Mouse (Mus musculus) limb, embryonic 12.5 days (tissue): ENCODE measurements at regions not wholly inside any gene's neighbourhood (a gene's known extent, or its start where the extent isn't known, plus 50 kb on each side); places are given as distances from the start of the nearest gene placed in this dataset.
A peak's percentile ranks its signal among the peaks of the same experiment; 100 is the strongest.

Experiments used
- ATAC-seq: fragments of 200-750 bp; cut with Nextera tagmentation; 2 replicates; pipeline ENCODE4 v1.8.0; 2017; ENCODE audit warnings: low read depth, moderate TSS enrichment; ENCODE audit not compliant: insufficient number of reproducible peaks, insufficient read depth, low FRiP score, low TSS enrichment
- H3K27ac ChIP-seq: fragments of 300-500 bp; sonication (generic); 2 replicates; pipeline ENCODE4 v1.5.1; 2016; ENCODE audit warnings: mild to moderate bottlenecking, moderate library complexity
- H3K27me3 ChIP-seq: fragments of 300-500 bp; sonication (generic); 2 replicates; pipeline ENCODE4 v1.6.1; 2016; ENCODE audit warnings: mild to moderate bottlenecking, moderate library complexity
- H3K36me3 ChIP-seq: fragments of 300-500 bp; sonication (generic); 2 replicates; pipeline ENCODE4 v1.6.1; 2016; ENCODE audit warnings: mild to moderate bottlenecking, moderate library complexity
- H3K4me1 ChIP-seq: fragments of 300-500 bp; sonication (generic); replicated peaks from 2 replicates; pipeline ENCODE4 v1.6.1; 2016
- H3K4me2 ChIP-seq: fragments of 300-500 bp; sonication (generic); 2 replicates; pipeline ENCODE4 v1.6.1; 2016; ENCODE audit warnings: mild to moderate bottlenecking, moderate library complexity
- H3K4me3 ChIP-seq: fragments of 300-500 bp; sonication (generic); replicated peaks from 2 replicates; pipeline ENCODE4 v1.5.1; 2016; ENCODE audit warnings: mild to moderate bottlenecking
- H3K9ac ChIP-seq: fragments of 300-500 bp; sonication (generic); replicated peaks from 2 replicates; pipeline ENCODE4 v1.6.1; 2016; ENCODE audit warnings: mild to moderate bottlenecking, moderate library complexity
- H3K9me3 ChIP-seq: fragments of 300-500 bp; sonication (generic); 2 replicates; pipeline ENCODE4 v1.6.1; 2016; ENCODE audit warnings: mild to moderate bottlenecking, moderate library complexity
- WGBS: fragments of 180-500 bp; shearing (Covaris S2); methylation state at CpG from one replicate; pipeline ENCODE4 v1.1.7; 2016; 5-methylcytosine and 5-hydroxymethylcytosine counted together

DNA sequence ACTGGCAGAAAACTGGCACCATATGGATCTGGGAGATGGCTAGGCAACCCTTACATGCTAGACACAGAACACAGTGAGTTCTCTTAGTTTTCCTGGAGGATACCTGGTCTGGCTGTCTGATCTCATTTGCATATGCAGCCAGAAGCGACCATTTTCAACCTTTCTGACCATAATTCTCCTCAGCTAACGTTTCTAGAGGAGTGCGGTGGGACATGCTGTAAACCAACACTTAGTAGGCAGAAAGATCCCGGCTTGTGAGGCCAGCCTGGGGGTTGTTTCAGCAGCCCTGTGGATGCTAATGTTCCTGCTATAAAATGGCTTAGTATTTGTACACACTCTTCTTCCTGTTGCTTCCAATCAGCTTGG, 168.6 kb upstream of the Olig3 start:
- WGBS = 26% methylated on average over 4 of the region's 4 CpGs
- Histone ChIP-seq H3K27ac (no peak overlapping the region), H3K4me3 (no peak overlapping the region), H3K36me3 (no peaks in the 10 kb centered on the region), H3K4me2 (peak overlapping the region; percentile 52), H3K9me3 (no peaks in the 10 kb centered on the region), H3K4me1 (peaks cover 3% of the 10 kb centered on the region; the same call in 1 of the 2 replicates), H3K9ac (no peak overlapping the region), H3K27me3 (peaks cover 15% of the 10 kb centered on the region)
- no peak for ATAC-seq

DNA sequence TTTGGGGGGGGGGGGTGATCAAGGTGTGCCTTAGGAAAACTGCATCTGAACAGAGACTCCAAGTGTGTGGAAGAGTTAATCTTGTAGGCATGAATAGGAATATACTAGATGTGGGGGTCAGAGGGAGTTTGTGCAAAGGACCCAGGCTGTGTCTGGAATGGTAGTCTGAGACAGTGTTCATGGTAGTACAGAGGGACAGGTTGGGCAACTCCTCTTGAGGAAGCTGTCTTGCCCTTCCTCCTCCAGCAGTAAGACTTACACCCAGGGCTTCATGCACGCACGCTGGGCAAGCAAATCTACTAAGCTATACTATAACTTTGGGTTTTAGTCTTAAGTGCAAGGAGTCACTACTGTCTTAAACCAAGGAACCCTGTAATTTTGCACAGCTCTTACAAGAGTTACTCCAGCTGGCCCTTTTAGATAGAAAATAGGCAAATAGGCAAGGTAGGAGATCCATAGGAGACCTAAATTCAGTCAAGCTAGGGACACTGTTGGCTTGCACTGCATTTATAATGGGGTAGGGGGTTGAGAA, 169.2 kb upstream of the Olig3 start:
- 93% methylated on average over 2 of the region's 2 CpGs for WGBS
- peaks cover 15% of the 10 kb centered on the region for H3K27me3 ChIP-seq
- H3K4me3 ChIP-seq = no peak overlapping the region
- no peak for ATAC-seq
- peaks cover 3% of the 10 kb centered on the region; the same call in 1 of the 2 replicates for H3K4me1 ChIP-seq
- H3K36me3 ChIP-seq = no peaks in the 10 kb centered on the region
- no peaks in the 10 kb centered on the region for H3K9me3 ChIP-seq
- no peak overlapping the region for H3K4me2 ChIP-seq
- H3K27ac ChIP-seq = no peak overlapping the region
- no peak overlapping the region for H3K9ac ChIP-seq

DNA sequence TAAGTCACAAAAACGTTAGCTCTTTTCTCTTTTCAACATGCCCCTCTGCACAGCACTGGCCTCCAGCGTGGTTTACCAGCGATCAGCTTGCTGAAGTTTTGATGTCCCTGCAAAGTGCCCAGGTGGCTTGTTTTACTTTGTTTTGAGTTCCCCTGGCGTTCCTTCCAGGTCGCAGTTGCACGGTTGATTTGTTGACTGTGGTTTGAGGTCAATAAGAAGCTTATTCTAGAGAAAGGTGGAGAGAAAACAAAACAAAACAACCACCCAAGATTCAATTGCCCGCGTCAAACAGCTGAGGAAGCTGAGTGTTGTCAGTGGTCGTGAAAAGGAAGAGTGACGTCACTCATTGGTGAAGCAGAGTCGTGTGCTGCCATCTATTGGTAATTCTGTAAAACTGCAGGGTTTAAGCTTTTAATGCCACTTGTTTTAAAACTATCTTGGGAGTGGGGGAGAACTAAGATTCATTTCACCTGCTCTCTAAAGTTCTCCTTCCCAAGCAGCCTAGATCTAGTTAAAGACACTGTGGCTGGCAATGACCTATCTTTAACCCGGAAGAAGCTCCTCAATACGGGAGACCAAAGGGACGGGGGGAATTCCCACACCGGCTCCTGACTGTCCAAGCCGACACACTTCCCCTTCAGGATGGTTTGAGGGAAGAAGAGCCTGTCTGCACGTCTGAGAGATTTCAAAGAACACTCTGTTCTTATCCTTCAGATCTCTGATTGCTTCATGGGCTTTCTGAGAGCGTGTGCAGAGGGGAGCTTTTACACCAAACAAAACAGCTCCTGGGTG, 170.3 kb upstream of the Olig3 start:
- peak overlapping the region; percentile 38 for H3K4me3 ChIP-seq
- peak overlapping the region; percentile 57 for H3K4me2 ChIP-seq
- peaks cover 3% of the 10 kb centered on the region; the same call in 1 of the 2 replicates for H3K4me1 ChIP-seq
- no peaks in the 10 kb centered on the region for H3K36me3 ChIP-seq
- no peak overlapping the region for H3K27ac ChIP-seq
- H3K9me3 ChIP-seq = no peaks in the 10 kb centered on the region
- peaks cover 15% of the 10 kb centered on the region for H3K27me3 ChIP-seq
- H3K9ac ChIP-seq = no peak overlapping the region; the same call in 1 of the 2 replicates
- WGBS = 12% methylated on average over 18 of the region's 18 CpGs
- ATAC-seq = no peak; the same call in 1 of the 2 replicates

DNA sequence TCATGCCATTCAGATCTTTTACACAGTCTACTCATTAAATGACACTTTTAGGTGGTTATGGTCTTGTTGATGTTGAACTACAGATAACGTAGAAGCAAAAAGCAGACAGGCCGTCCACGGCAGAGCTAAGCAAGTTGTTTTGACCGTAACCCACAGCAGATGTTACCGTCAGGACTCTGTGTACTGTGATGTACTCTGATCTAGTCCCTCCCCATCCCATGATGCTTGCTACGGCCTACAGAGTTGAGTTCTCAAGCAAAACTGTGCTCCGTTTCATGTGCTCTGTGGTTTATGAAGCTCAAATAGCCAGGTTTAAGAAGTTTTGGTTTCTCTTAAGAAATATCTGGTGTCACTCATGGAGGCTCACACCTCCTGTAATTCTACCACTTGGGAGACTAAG, 169.4 kb upstream of the Tnfaip3 start:
- H3K4me2 ChIP-seq = no peak overlapping the region
- no peak for ATAC-seq
- no peak overlapping the region for H3K4me3 ChIP-seq
- H3K36me3 ChIP-seq = no peaks in the 10 kb centered on the region
- peaks cover 15% of the 10 kb centered on the region for H3K27me3 ChIP-seq
- peaks cover 3% of the 10 kb centered on the region; the same call in 1 of the 2 replicates for H3K4me1 ChIP-seq
- no peaks in the 10 kb centered on the region for H3K9me3 ChIP-seq
- 90% methylated on average over 7 of the region's 7 CpGs for WGBS
- H3K9ac ChIP-seq = no peak overlapping the region
- no peak overlapping the region for H3K27ac ChIP-seq

DNA sequence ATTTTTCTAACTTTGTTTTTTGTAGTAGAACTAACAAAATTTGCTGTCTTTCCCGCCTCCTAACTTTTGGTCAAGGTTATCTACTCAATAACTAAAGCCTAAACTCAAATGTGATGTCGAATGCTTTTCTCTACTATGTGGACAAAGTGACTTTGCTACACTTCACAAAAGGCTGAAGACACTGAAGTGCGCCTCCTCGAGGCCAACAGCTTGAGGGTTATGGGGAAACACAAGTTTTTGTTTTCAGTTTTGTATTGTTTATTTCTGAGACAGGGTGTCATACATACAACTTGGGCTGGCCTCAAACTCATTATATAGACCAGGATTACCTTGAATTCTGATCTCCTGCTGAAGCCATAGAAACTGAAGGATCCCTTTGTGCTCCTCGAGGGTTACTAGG, 162.4 kb upstream of the Tnfaip3 start:
- H3K9me3 ChIP-seq = peaks cover 12% of the 10 kb centered on the region; the same call in 1 of the 2 replicates
- H3K27me3 ChIP-seq = no peaks in the 10 kb centered on the region
- H3K27ac ChIP-seq = no peak overlapping the region
- no peak overlapping the region for H3K4me3 ChIP-seq
- H3K4me1 ChIP-seq = no peaks in the 10 kb centered on the region
- H3K36me3 ChIP-seq = no peaks in the 10 kb centered on the region
- H3K4me2 ChIP-seq = no peak overlapping the region
- no peak overlapping the region for H3K9ac ChIP-seq
- 86% methylated on average over 5 of the region's 5 CpGs for WGBS
- no peak for ATAC-seq

DNA sequence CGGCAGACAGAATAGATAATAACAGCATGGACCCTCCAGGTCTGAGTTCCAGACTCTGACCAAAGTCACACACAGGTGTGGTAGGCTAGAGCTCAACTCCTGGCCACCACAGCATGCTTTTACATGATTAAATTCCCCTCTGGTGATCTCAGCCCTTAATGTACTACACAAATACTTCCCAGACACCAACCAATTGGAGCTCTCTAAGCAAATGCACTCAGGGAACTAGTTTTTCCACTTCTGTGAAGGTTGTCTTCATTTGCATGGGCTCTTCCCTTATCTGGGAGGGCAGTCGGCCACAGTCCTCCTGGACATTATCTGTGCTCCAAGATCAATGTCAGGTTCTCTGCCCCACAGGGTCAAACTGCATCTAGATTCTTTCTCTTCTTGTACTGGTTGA, 162.0 kb upstream of the Tnfaip3 start:
- Histone ChIP-seq H3K9ac (no peak overlapping the region), H3K4me3 (no peak overlapping the region), H3K27ac (no peak overlapping the region), H3K4me2 (no peak overlapping the region), H3K4me1 (no peaks in the 10 kb centered on the region), H3K27me3 (no peaks in the 10 kb centered on the region), H3K36me3 (no peaks in the 10 kb centered on the region), H3K9me3 (peaks cover 12% of the 10 kb centered on the region; the same call in 1 of the 2 replicates)
- no peak for ATAC-seq
- WGBS = 80% methylated on average over 2 of the region's 2 CpGs

DNA sequence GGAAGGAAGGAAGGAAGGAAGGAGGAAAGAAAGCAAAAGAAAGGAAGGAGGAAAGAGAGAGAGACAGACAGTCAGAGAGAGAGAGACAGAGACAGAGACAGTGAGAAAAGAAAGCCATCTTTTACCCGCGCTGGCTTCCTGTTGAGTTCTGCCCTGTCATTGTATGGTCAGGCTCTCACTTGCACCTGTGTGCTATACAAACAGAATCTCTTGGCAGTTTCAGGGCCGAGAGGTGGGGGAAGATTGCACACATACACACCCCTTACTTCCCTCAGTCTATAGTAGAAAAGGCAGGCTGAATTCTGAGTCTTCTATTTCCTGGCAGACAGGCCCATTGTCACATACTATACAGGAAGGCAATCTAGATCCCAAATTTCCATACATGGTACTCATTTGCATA, 160.8 kb upstream of the Tnfaip3 start:
- H3K27me3 ChIP-seq = no peaks in the 10 kb centered on the region
- H3K4me2 ChIP-seq = no peak overlapping the region
- H3K4me1 ChIP-seq = no peaks in the 10 kb centered on the region
- H3K4me3 ChIP-seq = no peak overlapping the region
- 90% methylated on average over 3 of the region's 3 CpGs for WGBS
- H3K27ac ChIP-seq = no peak overlapping the region
- no peak overlapping the region for H3K9ac ChIP-seq
- H3K9me3 ChIP-seq = peaks cover 12% of the 10 kb centered on the region; the same call in 1 of the 2 replicates
- ATAC-seq = no peak
- H3K36me3 ChIP-seq = no peaks in the 10 kb centered on the region

DNA sequence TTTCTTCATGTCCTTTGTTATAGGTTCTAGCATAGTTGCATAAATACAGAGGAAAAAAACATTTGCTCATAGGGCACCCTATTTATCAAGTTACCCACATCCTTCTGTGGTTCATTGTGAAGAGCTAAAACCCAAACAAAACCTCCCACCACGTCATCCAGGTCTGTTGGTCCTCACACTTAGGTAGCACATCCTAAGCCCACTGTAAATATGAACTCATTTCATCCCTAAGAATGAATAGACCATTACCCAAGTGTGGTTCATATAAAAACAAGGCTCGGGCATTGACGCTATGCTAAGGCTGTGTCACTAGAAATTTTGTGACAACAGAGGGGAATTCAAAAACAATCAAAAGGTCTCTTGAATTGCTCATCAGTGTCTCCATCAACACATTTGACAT, 156.4 kb upstream of the Tnfaip3 start:
- no peak overlapping the region for H3K4me3 ChIP-seq
- H3K4me1 ChIP-seq = peaks cover 10% of the 10 kb centered on the region
- no peaks in the 10 kb centered on the region for H3K27me3 ChIP-seq
- H3K9ac ChIP-seq = no peak overlapping the region
- H3K4me2 ChIP-seq = no peak overlapping the region
- no peak for ATAC-seq
- no peaks in the 10 kb centered on the region for H3K36me3 ChIP-seq
- 80% methylated on average over 3 of the region's 3 CpGs for WGBS
- no peak overlapping the region for H3K27ac ChIP-seq
- H3K9me3 ChIP-seq = peaks cover 12% of the 10 kb centered on the region; the same call in 1 of the 2 replicates

DNA sequence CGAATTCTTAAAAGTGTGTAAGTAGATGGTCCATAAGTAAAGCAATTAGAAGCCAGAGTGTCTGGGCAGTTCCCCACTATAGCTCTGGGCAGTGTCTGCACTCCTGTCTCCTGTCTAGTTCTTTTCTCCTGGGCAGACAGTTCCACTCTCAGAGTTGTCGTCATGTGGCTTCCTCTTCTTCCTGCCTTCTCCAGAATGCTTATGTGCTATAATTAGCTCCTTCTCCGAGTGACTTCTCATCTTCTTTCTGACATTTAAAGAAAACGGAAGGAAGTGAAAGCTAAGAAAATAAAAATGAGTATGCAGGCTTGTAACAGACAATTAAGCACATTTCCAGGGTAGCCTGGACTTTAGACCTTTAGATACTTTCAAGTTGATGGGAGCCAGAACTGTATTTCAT, 155.1 kb upstream of the Tnfaip3 start:
- Histone ChIP-seq H3K4me2 (no peak overlapping the region), H3K9ac (no peak overlapping the region), H3K4me3 (no peak overlapping the region), H3K36me3 (no peaks in the 10 kb centered on the region), H3K27me3 (no peaks in the 10 kb centered on the region), H3K4me1 (peaks cover 10% of the 10 kb centered on the region), H3K9me3 (peaks cover 11% of the 10 kb centered on the region; the same call in 1 of the 2 replicates), H3K27ac (no peak overlapping the region)
- no peak for ATAC-seq
- WGBS = 63% methylated on average over 4 of the region's 4 CpGs

DNA sequence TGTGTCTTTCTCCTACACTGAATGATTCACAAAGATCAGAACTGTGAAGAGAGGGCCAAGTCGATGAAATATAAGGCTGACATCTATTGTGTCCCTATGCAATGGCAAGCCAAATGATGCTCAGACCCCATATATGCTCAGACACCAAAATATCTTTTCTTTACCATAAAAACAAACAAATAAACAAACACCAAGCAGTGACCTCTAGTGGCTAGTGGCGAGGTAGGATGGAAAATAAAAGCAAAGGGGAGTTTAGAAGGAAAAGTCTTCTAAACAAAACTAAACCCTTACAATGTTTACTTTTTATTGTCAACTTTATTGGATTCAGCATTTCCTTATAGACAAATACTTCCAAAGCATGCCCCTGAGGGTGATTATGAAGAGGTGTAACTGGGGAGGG, 153.8 kb upstream of the Tnfaip3 start:
- H3K36me3 ChIP-seq = no peaks in the 10 kb centered on the region
- WGBS = 76% methylated on average over 2 of the region's 2 CpGs

DNA sequence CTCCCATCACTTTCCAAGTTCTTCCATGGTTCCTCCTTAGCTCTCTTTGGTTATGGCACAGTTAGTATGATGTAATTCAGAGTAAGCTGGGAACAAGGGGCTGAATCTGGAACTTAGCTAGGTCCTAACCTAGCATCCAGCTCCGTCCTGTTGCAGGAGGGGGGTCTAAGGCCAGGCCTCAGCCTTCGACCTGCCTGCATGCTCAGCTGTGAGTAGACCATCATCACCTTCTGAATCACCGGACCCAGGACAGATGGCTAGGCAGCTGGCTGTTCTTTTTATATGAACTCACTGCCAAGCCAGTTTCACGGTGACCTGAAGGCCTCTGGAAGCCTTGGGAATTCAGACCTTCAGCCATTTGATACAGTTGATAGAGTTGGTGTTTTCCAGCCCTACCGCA, 152.9 kb upstream of the Tnfaip3 start:
- 87% methylated on average over 5 of the region's 5 CpGs for WGBS
- no peaks in the 10 kb centered on the region for H3K27me3 ChIP-seq
- no peak for ATAC-seq
- peak overlapping the region; percentile 50; the same call in 1 of the 2 replicates for H3K27ac ChIP-seq
- no peak overlapping the region for H3K4me2 ChIP-seq
- no peaks in the 10 kb centered on the region for H3K36me3 ChIP-seq
- H3K4me1 ChIP-seq = peaks cover 10% of the 10 kb centered on the region
- H3K4me3 ChIP-seq = no peak overlapping the region
- H3K9ac ChIP-seq = no peak overlapping the region
- H3K9me3 ChIP-seq = no peaks in the 10 kb centered on the region

More for the DNA sequence above, 153.8 kb upstream of the Tnfaip3 start:
- Histone ChIP-seq H3K4me1 (peaks cover 10% of the 10 kb centered on the region), H3K27ac (no peak overlapping the region), H3K9ac (no peak overlapping the region), H3K9me3 (0 out of 2 replicates have a peak, but pooled peaks cover 2% of the 10 kb centered on the region), H3K4me2 (no peak overlapping the region), H3K4me3 (no peak overlapping the region), H3K27me3 (no peaks in the 10 kb centered on the region)
- no peak for ATAC-seq
